Mouse (Mus musculus) MEL (cell line): ENCODE results near the gene Cdh15. TPM values are rescaled to one million over a fixed set of nuclear protein-coding genes. Genes with fewer than 3 reads are reported as not detected.

ENCODE experiments used
- DNase-seq: peaks from one replicate; pipeline ENCODE4 v3.0.0; 2011; ENCODE audit warnings: low read depth, low spot score
- H3K27ac ChIP-seq: 2 replicates; pipeline ENCODE4 v1.5.1; 2012; ENCODE audit warnings: low read depth, mild to moderate bottlenecking, control low read depth, low read length, moderate library complexity; ENCODE audit not compliant: control insufficient read depth
- H3K27me3 ChIP-seq, 2 experiments: fragments of 150-350 bp in 1 of 2; sonication (generic) in 1 of 2; 2 replicates each; pipeline ENCODE4 v1.6.1; 2012; ENCODE audit warnings: low read length in 2 of 2, mild to moderate bottlenecking in 2 of 2, improper control_type of control experiment in 1 of 2, moderate library complexity in 1 of 2; ENCODE audit not compliant: insufficient read depth in 2 of 2, control insufficient read depth in 1 of 2
- H3K36me3 ChIP-seq, 2 experiments: 2 replicates each; pipeline ENCODE4 v1.6.1; 2012 to 2014; ENCODE audit warnings: low read length in 2 of 2, improper control_type of control experiment in 1 of 2, inconsistent platforms in 1 of 2, mild to moderate bottlenecking in 1 of 2; ENCODE audit not compliant: insufficient read depth in 2 of 2, control insufficient read depth in 1 of 2
- H3K4me1 ChIP-seq, 2 experiments: fragments of 150-350 bp in 1 of 2; sonication (generic) in 1 of 2; 2 replicates each; pipeline ENCODE4 v1.6.1; 2012; ENCODE audit warnings: low read length in 2 of 2, improper control_type of control experiment in 1 of 2, mild to moderate bottlenecking in 1 of 2; ENCODE audit not compliant: insufficient read depth in 2 of 2, control insufficient read depth in 1 of 2
- H3K4me3 ChIP-seq, 2 experiments: fragments of 150-350 bp in 1 of 2; sonication (generic) in 1 of 2; 2 replicates each; pipeline ENCODE4 v1.5.1; 2012; ENCODE audit warnings: low read depth in 2 of 2, low read length in 2 of 2, mild to moderate bottlenecking in 2 of 2, moderate library complexity in 2 of 2, control low read depth in 1 of 2, improper control_type of control experiment in 1 of 2; ENCODE audit not compliant: control insufficient read depth in 1 of 2, insufficient read depth in 1 of 2
- H3K79me2 ChIP-seq: 2 replicates; pipeline ENCODE4 v1.6.1; 2012; ENCODE audit warnings: mild to moderate bottlenecking, low read length, moderate library complexity; ENCODE audit not compliant: control insufficient read depth, poor library complexity, insufficient read depth
- H3K9ac ChIP-seq: 2 replicates; pipeline ENCODE4 v1.6.1; 2012; ENCODE audit warnings: low read depth, mild to moderate bottlenecking, control low read depth, low read length, moderate library complexity; ENCODE audit not compliant: control insufficient read depth, poor library complexity, severe bottlenecking
- H3K9me3 ChIP-seq: fragments of 150-350 bp; sonication (generic); replicated peaks from 2 replicates; pipeline ENCODE4 v1.6.1; 2012; ENCODE audit warnings: mild to moderate bottlenecking, low read length, improper control_type of control experiment, moderate library complexity; ENCODE audit not compliant: insufficient read depth
- BHLHE40 ChIP-seq: IDR thresholded peaks from 2 replicates; pipeline ENCODE4 v1.6.1; 2012; ENCODE audit warnings: low read depth, mild to moderate bottlenecking, inconsistent platforms, low read length, improper control_type of control experiment, borderline replicate concordance
- CHD1 ChIP-seq: IDR thresholded peaks from 2 replicates; pipeline ENCODE4 v1.6.1; 2012; ENCODE audit warnings: low read depth, mild to moderate bottlenecking, inconsistent platforms, low read length, improper control_type of control experiment
- CHD2 ChIP-seq: IDR thresholded peaks from 2 replicates; pipeline ENCODE4 v1.6.1; 2011; ENCODE audit warnings: low read length, improper control_type of control experiment
- CTCF ChIP-seq, 3 experiments: IDR thresholded peaks in 2 of 3; conservative IDR thresholded peaks in 1 of 3; 2 replicates each; pipeline ENCODE4 v1.5.1; 2011 to 2012; ENCODE audit warnings: low read length in 3 of 3, low read depth in 2 of 3, mild to moderate bottlenecking in 2 of 3, improper control_type of control experiment in 1 of 3, inconsistent platforms in 1 of 3, mixed read lengths in 1 of 3, moderate library complexity in 1 of 3; ENCODE audit not compliant: control insufficient read depth in 1 of 3, insufficient read depth in 1 of 3, poor library complexity in 1 of 3, severe bottlenecking in 1 of 3
- E2F4 ChIP-seq: IDR thresholded peaks from 2 replicates; pipeline ENCODE4 v1.6.1; 2011; ENCODE audit warnings: low read depth, low read length, improper control_type of control experiment, borderline replicate concordance
- ELF1 ChIP-seq: IDR thresholded peaks from 2 replicates; pipeline ENCODE4 v1.6.1; 2014; ENCODE audit warnings: low read depth, mild to moderate bottlenecking, inconsistent platforms, low read length, improper control_type of control experiment, moderate library complexity
- EP300 ChIP-seq, 2 experiments: IDR thresholded peaks; 2 replicates each; pipeline ENCODE4 v1.6.1; 2011; ENCODE audit warnings: improper control_type of control experiment in 2 of 2, low read length in 2 of 2, low read depth in 1 of 2, mild to moderate bottlenecking in 1 of 2
- GABPA ChIP-seq: IDR thresholded peaks from 2 replicates; pipeline ENCODE4 v1.6.1; 2012; ENCODE audit warnings: low read depth, mild to moderate bottlenecking, inconsistent platforms, low read length, improper control_type of control experiment, moderate library complexity
- GATA1 ChIP-seq: IDR thresholded peaks from 2 replicates; pipeline ENCODE4 v1.6.1; 2011; ENCODE audit warnings: low read depth, low read length, improper control_type of control experiment
- HCFC1 ChIP-seq: IDR thresholded peaks from 2 replicates; pipeline ENCODE4 v1.6.1; 2012; ENCODE audit warnings: low read depth, mild to moderate bottlenecking, inconsistent platforms, low read length, improper control_type of control experiment, moderate library complexity
- JUND ChIP-seq: IDR thresholded peaks from 2 replicates; pipeline ENCODE4 v1.6.1; 2011; ENCODE audit warnings: low read depth, mild to moderate bottlenecking, improper control_type of control experiment, low read length
- MAFK ChIP-seq: IDR thresholded peaks from 2 replicates; pipeline ENCODE4 v1.6.1; 2011; ENCODE audit warnings: low read depth, mild to moderate bottlenecking, low read length, improper control_type of control experiment, borderline replicate concordance
- MAX ChIP-seq: IDR thresholded peaks from 2 replicates; pipeline ENCODE4 v1.6.1; 2011; ENCODE audit warnings: low read length, improper control_type of control experiment
- MAZ ChIP-seq: IDR thresholded peaks from 2 replicates; pipeline ENCODE4 v1.6.1; 2012; ENCODE audit warnings: low read depth, mild to moderate bottlenecking, inconsistent platforms, low read length, improper control_type of control experiment
- MXI1 ChIP-seq: IDR thresholded peaks from 2 replicates; pipeline ENCODE4 v1.6.1; 2011; ENCODE audit warnings: mild to moderate bottlenecking, low read depth, low read length, improper control_type of control experiment
- MYB ChIP-seq: IDR thresholded peaks from 2 replicates; pipeline ENCODE4 v1.6.1; 2011; ENCODE audit warnings: mild to moderate bottlenecking, low read depth, low read length, improper control_type of control experiment
- MYC ChIP-seq: IDR thresholded peaks from 2 replicates; pipeline ENCODE4 v1.6.1; 2011; ENCODE audit warnings: low read depth, mild to moderate bottlenecking, low read length, improper control_type of control experiment, moderate library complexity
- NRF1 ChIP-seq: IDR thresholded peaks from 2 replicates; pipeline ENCODE4 v1.6.1; 2014; ENCODE audit warnings: low read depth, mild to moderate bottlenecking, inconsistent platforms, low read length, improper control_type of control experiment, moderate library complexity; ENCODE audit not compliant: poor library complexity, insufficient read depth, severe bottlenecking
- POLR2A ChIP-seq, 2 experiments: IDR thresholded peaks; 2 replicates each; pipeline ENCODE4 v1.6.1; 2011 to 2012; ENCODE audit warnings: low read length in 2 of 2, mild to moderate bottlenecking in 2 of 2, control low read depth in 1 of 2, improper control_type of control experiment in 1 of 2, low read depth in 1 of 2, moderate library complexity in 1 of 2; ENCODE audit not compliant: control insufficient read depth in 1 of 2, insufficient read depth in 1 of 2, poor library complexity in 1 of 2
- POLR2AphosphoS2 ChIP-seq: IDR thresholded peaks from 2 replicates; pipeline ENCODE4 v1.6.1; 2011; ENCODE audit warnings: low read length, improper control_type of control experiment
- POLR2AphosphoS5 ChIP-seq: IDR thresholded peaks from 2 replicates; pipeline ENCODE4 v1.6.1; 2012; ENCODE audit warnings: low read depth, borderline replicate concordance, mild to moderate bottlenecking, inconsistent platforms, low read length, moderate library complexity, mixed read lengths
- RCOR1 ChIP-seq: IDR thresholded peaks from 2 replicates; pipeline ENCODE4 v1.6.1; 2012; ENCODE audit warnings: low read depth, mild to moderate bottlenecking, inconsistent platforms, low read length, improper control_type of control experiment
- SIN3A ChIP-seq: IDR thresholded peaks from 2 replicates; pipeline ENCODE4 v1.6.1; 2012; ENCODE audit warnings: low read length, improper control_type of control experiment, inconsistent platforms
- SMC3 ChIP-seq: IDR thresholded peaks from 2 replicates; pipeline ENCODE4 v1.6.1; 2011; ENCODE audit warnings: low read depth, low read length, improper control_type of control experiment
- TBP ChIP-seq: IDR thresholded peaks from 2 replicates; pipeline ENCODE4 v1.8.0; 2011; ENCODE audit warnings: low read depth, low read length, improper control_type of control experiment
- UBTF ChIP-seq: IDR thresholded peaks from 2 replicates; pipeline ENCODE4 v1.6.1; 2012; ENCODE audit warnings: low read depth, mild to moderate bottlenecking, inconsistent platforms, low read length, improper control_type of control experiment, moderate library complexity, borderline replicate concordance; ENCODE audit not compliant: insufficient read depth
- ZC3H11A ChIP-seq: IDR thresholded peaks from 2 replicates; pipeline ENCODE4 v1.6.1; 2012; ENCODE audit warnings: low read depth, mild to moderate bottlenecking, inconsistent platforms, low read length, improper control_type of control experiment
- ZNF384 ChIP-seq: IDR thresholded peaks from 2 replicates; pipeline ENCODE4 v1.6.1; 2012; ENCODE audit warnings: low read depth, mild to moderate bottlenecking, inconsistent platforms, low read length, improper control_type of control experiment
- polyA plus RNA-seq, 2 experiments: library from polyadenylated mRNA; stranded (reverse) in 1 of 2; unstranded in 1 of 2; fragments of >175 nt in 1 of 2; fragments of >200 nt in 1 of 2; gene quantifications; 2 replicates each; pipeline versions ENCODE4 v1.2.1 to v1.2.4; 2012; ENCODE audit warnings: low replicate concordance in 2 of 2, low read depth in 1 of 2; ENCODE audit not compliant: insufficient read length in 2 of 2, insufficient read depth in 1 of 2, missing spikeins in 1 of 2
- total RNA-seq: library from RNA; depleted of rRNA; stranded (reverse); fragments of 300-350 nt; gene quantifications from 2 replicates; pipeline ENCODE4 v1.2.3, GENCODE M21; 2012

Gene Cdh15
- total and polyA plus RNA-seq, 3 experiments: 0.08 to 0.71 TPM; not detected in 1

DNA sequence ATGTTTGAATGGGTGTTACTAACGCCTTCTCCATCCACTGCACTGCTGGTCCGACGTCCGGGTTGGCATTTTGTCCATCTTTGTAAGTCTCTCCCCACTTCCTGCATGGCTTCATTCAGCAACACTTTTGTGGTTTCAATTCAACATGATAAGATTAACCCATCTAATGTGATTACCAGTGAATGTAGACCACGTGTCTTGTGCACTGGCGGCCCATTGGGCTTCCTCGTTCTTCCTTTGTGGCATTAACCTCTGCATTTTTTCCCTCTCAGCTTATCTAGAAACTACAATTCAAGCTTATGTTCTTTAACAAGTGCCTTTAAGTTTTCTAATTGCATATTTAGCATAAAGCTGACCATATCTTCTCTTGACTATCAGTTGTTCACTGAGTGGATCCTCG, 22.4 kb upstream of the Cdh15 start (continued):
- TF ChIP-seq MYC: peak; percentile 95

- H3K27me3 ChIP-seq: no peaks in the 10 kb centered on the region
- DNase-seq: no peak
- TF ChIP-seq JUND: no peak
- TF ChIP-seq POLR2AphosphoS5: no peak
These were observed 18.4 kb upstream of the Cdh15 start for GRCm38 (mm10) chr8:122829396-122829795.

DNA sequence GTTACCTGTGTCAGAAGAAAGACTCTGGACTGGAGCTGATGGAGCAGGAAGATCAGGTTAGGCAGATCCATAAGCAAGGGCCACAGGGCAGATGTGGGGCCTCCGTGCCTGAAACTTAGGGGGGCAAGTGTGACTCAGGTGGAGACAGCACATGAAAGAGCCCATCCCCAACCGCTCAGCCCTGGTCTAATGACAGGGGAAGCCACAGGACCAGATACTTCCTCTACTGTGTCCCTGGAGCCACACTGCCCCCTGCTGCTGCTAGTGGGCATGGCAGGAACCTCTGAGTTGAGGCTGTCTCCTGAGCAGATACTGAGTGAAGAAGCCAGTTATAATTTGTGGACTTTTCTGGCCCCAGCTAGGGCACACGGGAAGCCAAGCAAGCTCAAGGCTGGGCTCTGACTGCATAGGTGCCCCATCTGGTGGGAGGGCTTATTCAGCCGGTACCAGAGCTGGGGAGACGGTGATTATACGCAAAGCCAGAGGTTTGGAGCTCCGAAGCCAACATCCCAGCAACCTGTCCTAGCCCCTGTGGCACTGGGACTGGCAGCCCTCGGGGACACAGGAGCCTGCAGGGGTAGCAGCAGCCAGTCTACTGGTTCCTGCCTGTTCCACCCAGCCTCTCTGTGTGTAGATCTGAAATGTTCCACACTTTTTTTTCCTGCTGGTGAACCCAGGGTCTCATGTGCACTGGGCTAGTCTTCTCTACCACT, 17.3 kb upstream of the Cdh15 start:
- Histone ChIP-seq H3K4me1 (peaks cover 13 to 20% of the 10 kb centered on the region in 2 experiments), H3K27ac (no peak overlapping the region), H3K79me2 (no peaks in the 10 kb centered on the region), H3K9me3 (no peaks in the 10 kb centered on the region), H3K9ac (peak overlapping the region; percentile 14; the same call in 1 of the 2 replicates), H3K4me3 (no peak overlapping the region), H3K36me3 (peaks cover 0 to 10% of the 10 kb centered on the region in 2 experiments; a peak in 2 of 4 replicates), H3K27me3 (no peaks in the 10 kb centered on the region)
- peak; percentile 95 for DNase-seq
- TF ChIP-seq CTCF (IDR thresholded peaks at IDR 0.05 in 2 of 3, conservative IDR thresholded peaks at IDR 0.05 in 1 of 3; ENCODE audit: control insufficient read depth in 1 of 3, insufficient read depth in 1 of 3, low read depth in 2 of 3, low read length in 3 of 3, poor library complexity in 1 of 3, severe bottlenecking in 1 of 3): peak; percentile 99 to 100 (median 99)
- no peak for TF ChIP-seq UBTF
- peak; percentile 93 for TF ChIP-seq SIN3A
- TF ChIP-seq MAZ: peak; percentile 64
- no peak for TF ChIP-seq E2F4
- no peak for TF ChIP-seq GABPA
- TF ChIP-seq TBP: peak; percentile 71
- TF ChIP-seq MYB: 0 out of 2 replicates have a peak, but pooled peaks have one; percentile 28
- no peak for TF ChIP-seq CHD2
- peak; percentile 100 for TF ChIP-seq ZC3H11A
- peak; percentile 73 for TF ChIP-seq ZNF384
- no peak for TF ChIP-seq GATA1
- peak; percentile 59; the same call in 1 of the 2 replicates for TF ChIP-seq ELF1
- no peak for TF ChIP-seq CHD1
- no peak for TF ChIP-seq MAFK
- TF ChIP-seq RCOR1: 0 out of 2 replicates have a peak, but pooled peaks have one; percentile 24
- TF ChIP-seq JUND: no peak
- TF ChIP-seq EP300 (IDR thresholded peaks at IDR 0.05; ENCODE audit: low read depth in 1 of 2, low read length in 2 of 2): peak in 1 of 2 experiments; percentile 45; a peak in 2 of 4 replicates
- TF ChIP-seq MXI1: peak; percentile 68; the same call in 1 of the 2 replicates
- TF ChIP-seq POLR2AphosphoS2: no peak
- peak; percentile 52 for TF ChIP-seq MAX
- TF ChIP-seq NRF1: peak; percentile 29; the same call in 1 of the 2 replicates
- TF ChIP-seq POLR2A (IDR thresholded peaks at IDR 0.05; ENCODE audit: control insufficient read depth in 1 of 2, insufficient read depth in 1 of 2, low read depth in 1 of 2, low read length in 2 of 2, poor library complexity in 1 of 2): peak in 1 of 2 experiments; percentile 21; a peak in 1 of 4 replicates
- peak; percentile 100 for TF ChIP-seq SMC3
- peak; percentile 62; the same call in 1 of the 2 replicates for TF ChIP-seq BHLHE40
- TF ChIP-seq HCFC1: peak; percentile 53

More at GRCm38 (mm10) chr8:122829396-122829795, 18.4 kb upstream of the Cdh15 start:
- Histone ChIP-seq H3K27ac (no peak overlapping the region), H3K9me3 (no peaks in the 10 kb centered on the region), H3K36me3 (peaks cover 0 to 16% of the 10 kb centered on the region in 2 experiments; a peak in 2 of 4 replicates), H3K79me2 (no peaks in the 10 kb centered on the region), H3K4me3 (no peak overlapping the region), H3K4me1 (peaks cover 16 to 27% of the 10 kb centered on the region in 2 experiments), H3K9ac (no peak overlapping the region)
